In the genomic region with DNA sequence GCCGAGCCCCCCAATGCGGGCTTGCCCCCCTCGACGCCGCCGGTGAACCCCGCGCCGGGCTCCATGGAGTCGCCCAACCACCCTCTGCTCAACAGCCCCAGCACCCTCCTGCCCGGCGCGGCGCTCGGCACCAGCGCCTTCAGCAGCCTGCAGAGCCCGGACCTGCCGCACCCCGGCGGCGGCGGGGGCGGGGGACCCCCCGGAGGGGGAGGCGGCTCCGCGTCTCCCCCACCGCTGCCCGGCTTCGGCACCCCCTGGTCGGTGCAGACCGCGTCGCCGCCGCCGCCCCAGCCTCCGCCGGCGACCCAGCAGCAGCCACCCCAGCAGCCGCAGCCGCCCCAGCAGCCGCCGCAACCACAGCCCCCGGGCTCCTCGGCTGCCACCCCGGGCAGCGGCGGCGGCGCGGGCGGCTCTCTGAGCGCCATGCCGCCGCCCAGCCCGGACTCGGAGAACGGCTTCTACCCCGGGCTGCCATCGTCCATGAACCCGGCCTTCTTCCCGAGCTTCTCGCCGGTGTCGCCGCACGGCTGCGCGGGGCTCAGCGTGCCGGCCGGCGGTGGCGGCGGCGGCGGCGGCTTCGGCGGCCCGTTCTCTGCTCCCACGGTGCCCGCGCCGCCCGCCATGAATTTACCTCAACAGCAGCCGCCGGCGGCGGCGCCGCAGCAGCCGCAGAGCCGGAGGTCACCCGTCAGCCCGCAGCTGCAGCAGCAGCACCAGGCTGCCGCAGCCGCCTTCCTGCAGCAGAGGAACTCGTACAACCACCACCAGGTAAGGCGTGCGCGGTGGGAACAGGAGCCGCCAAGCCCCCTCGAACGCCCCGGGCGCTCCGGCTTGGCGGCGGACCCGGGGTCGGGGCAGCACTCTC, we compare ENCODE assay signal across 8 mouse cellular contexts. TPM values are rescaled to one million over a fixed set of nuclear protein-coding genes. Genes with fewer than 3 reads are reported as not detected.
DNase-seq lines count a peak whose midpoint lies in the region; ATAC-seq and TF ChIP-seq lines count a peak whose summit lies in the region.

No protein-coding gene starts in this region.

- H3K4me3 ChIP-seq in embryonic facial prominence, embryonic 12.5 days, result peak overlapping the region; percentile 84
- H3K4me3 ChIP-seq in heart, embryonic 14.5 days (ENCODE audit: control insufficient read depth in 1 of 2, insufficient read depth in 1 of 2, low read depth in 1 of 2, low read length in 2 of 2), result peak overlapping the region; percentile 93 to 100
- peak overlapping the region; percentile 77 for H3K4me3 ChIP-seq in liver, postnatal 0 days (ENCODE audit: low read depth, low read length)
- H3K4me3 ChIP-seq in olfactory bulb, adult 2 months (ENCODE audit: insufficient read depth, low read depth, low read length), result peak overlapping the region; percentile 95
- peak overlapping the region; percentile 88 for H3K4me3 ChIP-seq in thymus, adult 2 months (ENCODE audit: control insufficient read depth, insufficient read depth, low read length)

- no peaks in the 10 kb centered on the region for H3K9me3 ChIP-seq in embryonic facial prominence, embryonic 12.5 days
- no peaks in the 10 kb centered on the region for H3K9me3 ChIP-seq in heart, embryonic 14.5 days (ENCODE audit: control insufficient read depth, low read length)
- H3K9me3 ChIP-seq in liver, postnatal 0 days (ENCODE audit: low read length), result no peaks in the 10 kb centered on the region

- TF ChIP-seq POLR2A in olfactory bulb, adult 2 months (IDR thresholded peaks at IDR 0.05; ENCODE audit: insufficient read depth, low read depth, low read length), result no peak
- no peak for TF ChIP-seq POLR2A in thymus, adult 2 months (IDR thresholded peaks at IDR 0.05; ENCODE audit: control insufficient read depth, extremely low read depth, insufficient read depth, low read length, poor library complexity)

- TF ChIP-seq EP300 in liver, postnatal 0 days (IDR thresholded peaks at IDR 0.05; ENCODE audit: low read depth), result no peak

- WGBS in embryonic facial prominence, embryonic 12.5 days, result under 1% methylated on average over 79 of the region's 113 CpGs
- whole genome bisulfite sequencing in heart, embryonic 14.5 days, result under 1% methylated on average over 88 of the region's 113 CpGs
- 1% methylated on average over 49 of the region's 113 CpGs for WGBS in liver, postnatal 0 days (ENCODE audit: insufficient replicate concordance)
- WGBS in olfactory bulb, adult 2 months, result under 1% methylated on average over 112 of the region's 113 CpGs
- WGBS in thymus, adult 2 months, result under 1% methylated on average over 113 of the region's 113 CpGs

- peak overlapping the region; percentile 92 for H3K27ac ChIP-seq in embryonic facial prominence, embryonic 12.5 days
- H3K27ac ChIP-seq in heart, embryonic 14.5 days (replicated peaks in 1 of 2; ENCODE audit: control insufficient read depth in 1 of 2, insufficient read depth in 1 of 2, low read depth in 2 of 2, low read length in 2 of 2), result peak overlapping the region; percentile 97 to 100
- peak overlapping the region; percentile 99 for H3K27ac ChIP-seq in liver, postnatal 0 days (ENCODE audit: low read depth)
- peak overlapping the region; percentile 89 for H3K27ac ChIP-seq in olfactory bulb, adult 2 months (ENCODE audit: insufficient read depth, low read depth, low read length)
- no peak overlapping the region for H3K27ac ChIP-seq in thymus, adult 2 months (ENCODE audit: control insufficient read depth, insufficient read depth, low read length)

- DNase-seq in CD4-positive helper T cell, adult 2 months (ENCODE audit: low read depth, low spot score), result peak; percentile 67
- DNase-seq in adrenal gland, adult 2 months, result peak; percentile 68
- peak; percentile 65 for DNase-seq in kidney, postnatal 14 days
- DNase-seq in liver, postnatal 0 days, result peak; percentile 59
- DNase-seq in thymus, adult 2 months, result peak; percentile 51

- peak; percentile 57 for ATAC-seq in embryonic facial prominence, embryonic 12.5 days (ENCODE audit: insufficient number of reproducible peaks, insufficient read depth, low FRiP score, low TSS enrichment)
- ATAC-seq in heart, embryonic 14.5 days (ENCODE audit: insufficient number of reproducible peaks, insufficient read depth, low FRiP score, low read depth), result no peak
- no peak for ATAC-seq in liver, postnatal 0 days

- H3K27me3 ChIP-seq in embryonic facial prominence, embryonic 12.5 days, result peaks cover 3% of the 10 kb centered on the region; the same call in 1 of the 2 replicates
- H3K27me3 ChIP-seq in heart, embryonic 14.5 days (ENCODE audit: control insufficient read depth, insufficient read depth, low read length), result no peaks in the 10 kb centered on the region
- H3K27me3 ChIP-seq in liver, postnatal 0 days (ENCODE audit: insufficient read depth, low read length), result peaks cover 6% of the 10 kb centered on the region; the same call in 1 of the 2 replicates
- H3K27me3 ChIP-seq in thymus, adult 2 months (ENCODE audit: control insufficient read depth, insufficient read depth, low read length), result peaks cover 3% of the 10 kb centered on the region; the same call in 1 of the 2 replicates

- no peaks in the 10 kb centered on the region for H3K36me3 ChIP-seq in embryonic facial prominence, embryonic 12.5 days
- 0 out of 2 replicates have a peak, but pooled peaks cover 3% of the 10 kb centered on the region for H3K36me3 ChIP-seq in heart, embryonic 14.5 days (ENCODE audit: control insufficient read depth, insufficient read depth, low read length)
- 0 out of 2 replicates have a peak, but pooled peaks cover 3% of the 10 kb centered on the region for H3K36me3 ChIP-seq in liver, postnatal 0 days (replicated peaks; ENCODE audit: insufficient read depth, low read length)
- no peaks in the 10 kb centered on the region for H3K36me3 ChIP-seq in thymus, adult 2 months (ENCODE audit: control insufficient read depth, insufficient read depth, low read length)

- peaks cover 3% of the 10 kb centered on the region; the same call in 1 of the 2 replicates for H3K4me1 ChIP-seq in embryonic facial prominence, embryonic 12.5 days
- H3K4me1 ChIP-seq in heart, embryonic 14.5 days (ENCODE audit: control insufficient read depth in 2 of 2, insufficient read depth in 2 of 2, low read length in 2 of 2), result peaks cover 0 to 10% of the 10 kb centered on the region in 2 experiments; a peak in 1 of 4 replicates
- H3K4me1 ChIP-seq in liver, postnatal 0 days (ENCODE audit: insufficient read depth), result peaks cover 3% of the 10 kb centered on the region; the same call in 1 of the 2 replicates
- peaks cover 6% of the 10 kb centered on the region for H3K4me1 ChIP-seq in olfactory bulb, adult 2 months (ENCODE audit: control insufficient read depth, insufficient read depth, low read length)
- H3K4me1 ChIP-seq in thymus, adult 2 months (replicated peaks; ENCODE audit: control insufficient read depth, insufficient read depth, low read length), result peaks cover 6% of the 10 kb centered on the region; the same call in 1 of the 2 replicates

- no peak for TF ChIP-seq CTCF in liver, postnatal 0 days (IDR thresholded peaks at IDR 0.05; ENCODE audit: low read depth)
- no peak for TF ChIP-seq CTCF in olfactory bulb, adult 2 months (IDR thresholded peaks at IDR 0.05; ENCODE audit: insufficient read depth, low read depth, low read length)
- no peak for TF ChIP-seq CTCF in thymus, adult 2 months (IDR thresholded peaks at IDR 0.05; ENCODE audit: borderline replicate concordance, control insufficient read depth, extremely low read depth, insufficient read depth, low read length, poor library complexity)

- peak overlapping the region; percentile 75 for H3K9ac ChIP-seq in embryonic facial prominence, embryonic 12.5 days
- H3K9ac ChIP-seq in heart, embryonic 14.5 days (ENCODE audit: low read length), result peak overlapping the region; percentile 98
- H3K9ac ChIP-seq in liver, postnatal 0 days (replicated peaks), result peak overlapping the region; percentile 90

- peak overlapping the region; percentile 92 for H3K4me2 ChIP-seq in embryonic facial prominence, embryonic 12.5 days (replicated peaks)
- peak overlapping the region; percentile 68 for H3K4me2 ChIP-seq in heart, embryonic 14.5 days (ENCODE audit: low read length)
- H3K4me2 ChIP-seq in liver, postnatal 0 days (ENCODE audit: low read depth, low read length), result peak overlapping the region; percentile 88

RNA-seq across cellular contexts. Expression of a gene that starts 1.6 kb away (rescaled TPM):
- total RNA-seq in adrenal gland, adult 2 months (2021), result 10 to 100 TPM; 20.7 to 53.9 TPM
- polyA plus RNA-seq in adrenal gland, adult 2 months (2012; rRNA removed), result 24.8 and 48.0 TPM in 2 replicates
- polyA plus RNA-seq in embryonic facial prominence, embryonic 12.5 days (2016; fragmentation: Nextera tagmentation; extraction: Ambion mirVana), result 2.0 and 2.4 TPM in 2 replicates
- 7.4 and 7.7 TPM in 2 replicates for polyA plus RNA-seq in heart, embryonic 14.5 days (2014; fragmentation: Nextera tagmentation; extraction: Ambion mirVana)
- polyA plus RNA-seq in liver, postnatal 0 days (2015; fragmentation: Nextera tagmentation; extraction: Ambion mirVana), result 2.5 and 3.2 TPM in 2 replicates
- polyA plus RNA-seq in olfactory bulb, adult 2 months (2012; ENCODE audit: insufficient read depth, insufficient read length, low replicate concordance, missing spikeins), result not detected in 2 replicates
- 4.2 and 8.1 TPM in 2 replicates for polyA plus RNA-seq in thymus, adult 2 months (2012; rRNA removed)
